Mouse (Mus musculus) CH12.LX (cell line): ENCODE data around the gene Slc29a3. TPM values are rescaled to one million over a fixed set of nuclear protein-coding genes. Genes with fewer than 3 reads are reported as not detected.

Source experiments
- DNase-seq: peaks from one replicate; pipeline ENCODE4 v3.0.0-alpha.2; 2013; ENCODE audit errors: extremely low read depth
- H3K27ac ChIP-seq: 2 replicates; pipeline ENCODE4 v1.5.1; 2012; ENCODE audit warnings: low read depth, mild to moderate bottlenecking, control low read depth, moderate library complexity; ENCODE audit not compliant: insufficient read depth
- H3K27me3 ChIP-seq: replicated peaks from 2 replicates; pipeline ENCODE3; 2012; ENCODE audit warnings: inconsistent platforms
- H3K36me3 ChIP-seq, 2 experiments: replicated peaks in 1 of 2; 2 replicates each; pipeline versions ENCODE3 to v1.6.1; 2012; ENCODE audit warnings: inconsistent platforms in 1 of 2, low read length in 1 of 2, mild to moderate bottlenecking in 1 of 2, mixed read lengths in 1 of 2, moderate library complexity in 1 of 2; ENCODE audit not compliant: control insufficient read depth in 1 of 2, insufficient read depth in 1 of 2
- H3K4me1 ChIP-seq, 2 experiments: 2 replicates each; pipeline ENCODE4 v1.6.1; 2012; ENCODE audit warnings: inconsistent platforms in 1 of 2, moderate library complexity in 1 of 2; ENCODE audit not compliant: insufficient read depth in 2 of 2, control insufficient read depth in 1 of 2
- H3K4me2 ChIP-seq: 2 replicates; pipeline ENCODE4 v1.6.1; 2012; ENCODE audit warnings: low read depth, mild to moderate bottlenecking, control low read depth; ENCODE audit not compliant: poor library complexity, insufficient read depth, severe bottlenecking
- H3K4me3 ChIP-seq, 3 experiments: fragments of 150-350 bp in 1 of 3; sonication (generic) in 1 of 3; replicated peaks in 1 of 3; 2 replicates each; pipeline versions ENCODE3 to v1.5.1; 2011 to 2012; ENCODE audit warnings: low read depth in 2 of 3, low read length in 2 of 3, mild to moderate bottlenecking in 2 of 3, moderate library complexity in 2 of 3, control low read depth in 1 of 3, improper control_type of control experiment in 1 of 3, inconsistent platforms in 1 of 3, mixed read lengths in 1 of 3; ENCODE audit not compliant: poor library complexity in 1 of 3
- H3K79me2 ChIP-seq: replicated peaks from 2 replicates; pipeline ENCODE4 v1.6.1; 2012; ENCODE audit warnings: mild to moderate bottlenecking, moderate library complexity; ENCODE audit not compliant: control insufficient read depth, poor library complexity, insufficient read depth, severe bottlenecking; ENCODE audit errors: extremely low read depth
- H3K9ac ChIP-seq: 2 replicates; pipeline ENCODE4 v1.6.1; 2012; ENCODE audit warnings: low read depth, mild to moderate bottlenecking, control low read depth, moderate library complexity; ENCODE audit not compliant: insufficient read depth
- H3K9me3 ChIP-seq: replicated peaks from 2 replicates; pipeline ENCODE3; 2012; ENCODE audit warnings: low read length, inconsistent platforms, mixed read lengths
- BHLHE40 ChIP-seq: IDR thresholded peaks from 2 replicates; pipeline ENCODE4 v1.6.1; 2011; ENCODE audit warnings: mild to moderate bottlenecking, low read depth, low read length, improper control_type of control experiment
- CHD1 ChIP-seq: IDR thresholded peaks from 2 replicates; pipeline ENCODE4 v1.6.1; 2012; ENCODE audit warnings: low read depth, low read length, improper control_type of control experiment, inconsistent platforms
- CHD2 ChIP-seq: IDR thresholded peaks from 2 replicates; pipeline ENCODE4 v1.6.1; 2011; ENCODE audit warnings: low read length, improper control_type of control experiment
- CTCF ChIP-seq, 2 experiments: IDR thresholded peaks in 1 of 2; conservative IDR thresholded peaks in 1 of 2; 2 replicates each; pipeline ENCODE4 v1.5.1; 2011 to 2012; ENCODE audit warnings: low read depth in 2 of 2, low read length in 2 of 2, improper control_type of control experiment in 1 of 2, inconsistent platforms in 1 of 2, mild to moderate bottlenecking in 1 of 2, moderate library complexity in 1 of 2
- E2F4 ChIP-seq: IDR thresholded peaks from 2 replicates; pipeline ENCODE4 v1.6.1; 2011; ENCODE audit warnings: low read depth, low read length, improper control_type of control experiment; ENCODE audit not compliant: insufficient replicate concordance
- ELF1 ChIP-seq: IDR thresholded peaks from 2 replicates; pipeline ENCODE4 v1.6.1; 2014; ENCODE audit warnings: low read depth, mild to moderate bottlenecking, inconsistent platforms, low read length, improper control_type of control experiment
- EP300 ChIP-seq: IDR thresholded peaks from 2 replicates; pipeline ENCODE4 v1.6.1; 2011; ENCODE audit warnings: low read length, improper control_type of control experiment
- ETS1 ChIP-seq: conservative IDR thresholded peaks from 2 replicates; pipeline ENCODE4 v1.6.1; 2012; ENCODE audit warnings: low read depth, mild to moderate bottlenecking, inconsistent platforms, low read length, improper control_type of control experiment, moderate library complexity
- GABPA ChIP-seq: IDR thresholded peaks from 2 replicates; pipeline ENCODE4 v1.6.1; 2012; ENCODE audit warnings: low read depth, low read length, improper control_type of control experiment, inconsistent platforms; ENCODE audit not compliant: insufficient replicate concordance
- HCFC1 ChIP-seq: IDR thresholded peaks from 2 replicates; pipeline ENCODE4 v1.6.1; 2012; ENCODE audit warnings: low read depth, mild to moderate bottlenecking, inconsistent platforms, low read length, improper control_type of control experiment
- IRF4 ChIP-seq: IDR thresholded peaks from 2 replicates; pipeline ENCODE4 v1.6.1; 2014; ENCODE audit warnings: low read depth, mild to moderate bottlenecking, inconsistent platforms, low read length, improper control_type of control experiment
- JUN ChIP-seq: IDR thresholded peaks from 2 replicates; pipeline ENCODE4 v1.6.1; 2011; ENCODE audit warnings: low read depth, mild to moderate bottlenecking, low read length, improper control_type of control experiment, moderate library complexity; ENCODE audit not compliant: insufficient read depth
- KAT2A ChIP-seq: IDR thresholded peaks from 2 replicates; pipeline ENCODE4 v1.6.1; 2012; ENCODE audit warnings: low read length, improper control_type of control experiment, inconsistent platforms; ENCODE audit not compliant: insufficient replicate concordance
- MAFK ChIP-seq: IDR thresholded peaks from 2 replicates; pipeline ENCODE4 v1.6.1; 2011; ENCODE audit warnings: low read length, improper control_type of control experiment; ENCODE audit not compliant: insufficient replicate concordance
- MAX ChIP-seq: IDR thresholded peaks from 2 replicates; pipeline ENCODE4 v1.6.1; 2011; ENCODE audit warnings: low read length, improper control_type of control experiment
- MAZ ChIP-seq: IDR thresholded peaks from 2 replicates; pipeline ENCODE4 v1.6.1; 2012; ENCODE audit warnings: low read depth, mild to moderate bottlenecking, inconsistent platforms, low read length, improper control_type of control experiment, moderate library complexity
- MEF2A ChIP-seq: IDR thresholded peaks from 2 replicates; pipeline ENCODE4 v1.6.1; 2014; ENCODE audit warnings: low read depth, mild to moderate bottlenecking, inconsistent platforms, low read length, improper control_type of control experiment, borderline replicate concordance
- MXI1 ChIP-seq: IDR thresholded peaks from 2 replicates; pipeline ENCODE4 v1.6.1; 2011; ENCODE audit warnings: mild to moderate bottlenecking, low read depth, low read length, improper control_type of control experiment
- MYC ChIP-seq: IDR thresholded peaks from 2 replicates; pipeline ENCODE4 v1.6.1; 2011; ENCODE audit warnings: low read depth, mild to moderate bottlenecking, improper control_type of control experiment, low read length
- NELFE ChIP-seq: IDR thresholded peaks from 2 replicates; pipeline ENCODE4 v1.6.1; 2011; ENCODE audit warnings: low read depth, low read length, improper control_type of control experiment
- NRF1 ChIP-seq: IDR thresholded peaks from 2 replicates; pipeline ENCODE4 v1.6.1; 2014; ENCODE audit warnings: low read depth, mild to moderate bottlenecking, inconsistent platforms, low read length, improper control_type of control experiment, moderate library complexity
- POLR2A ChIP-seq: IDR thresholded peaks from 2 replicates; pipeline ENCODE4 v1.6.1; 2011; ENCODE audit warnings: low read depth, mild to moderate bottlenecking, improper control_type of control experiment, low read length
- POLR2AphosphoS2 ChIP-seq: IDR thresholded peaks from 2 replicates; pipeline ENCODE4 v1.6.1; 2011; ENCODE audit warnings: low read depth, low read length, improper control_type of control experiment
- RAD21 ChIP-seq: IDR thresholded peaks from 2 replicates; pipeline ENCODE4 v1.6.1; 2011; ENCODE audit warnings: low read depth, mild to moderate bottlenecking, low read length, improper control_type of control experiment, moderate library complexity
- RCOR1 ChIP-seq: conservative IDR thresholded peaks from 2 replicates; pipeline ENCODE4 v1.6.1; 2012; ENCODE audit warnings: low read depth, mild to moderate bottlenecking, inconsistent platforms, low read length, improper control_type of control experiment
- SIN3A ChIP-seq: IDR thresholded peaks from 2 replicates; pipeline ENCODE4 v1.6.1; 2012; ENCODE audit warnings: low read length, improper control_type of control experiment, inconsistent platforms
- SMC3 ChIP-seq: IDR thresholded peaks from 2 replicates; pipeline ENCODE4 v1.6.1; 2011; ENCODE audit warnings: low read depth, low read length, improper control_type of control experiment
- TBP ChIP-seq: conservative IDR thresholded peaks from 2 replicates; pipeline ENCODE4 v1.6.1; 2011; ENCODE audit warnings: low read depth, low read length, improper control_type of control experiment
- TCF12 ChIP-seq: IDR thresholded peaks from 2 replicates; pipeline ENCODE4 v1.6.1; 2014; ENCODE audit warnings: low read depth, mild to moderate bottlenecking, inconsistent platforms, low read length, improper control_type of control experiment
- UBTF ChIP-seq: IDR thresholded peaks from 2 replicates; pipeline ENCODE4 v1.6.1; 2012; ENCODE audit warnings: low read depth, mild to moderate bottlenecking, inconsistent platforms, low read length, improper control_type of control experiment, moderate library complexity
- USF1 ChIP-seq: IDR thresholded peaks from 2 replicates; pipeline ENCODE4 v1.6.1; 2014; ENCODE audit warnings: low read depth, mild to moderate bottlenecking, inconsistent platforms, low read length, improper control_type of control experiment
- USF2 ChIP-seq: conservative IDR thresholded peaks from 2 replicates; pipeline ENCODE4 v1.6.1; 2011; ENCODE audit warnings: low read depth, low read length, improper control_type of control experiment
- ZC3H11A ChIP-seq: IDR thresholded peaks from 2 replicates; pipeline ENCODE4 v1.6.1; 2012; ENCODE audit warnings: low read depth, mild to moderate bottlenecking, inconsistent platforms, low read length, improper control_type of control experiment
- ZKSCAN1 ChIP-seq: IDR thresholded peaks from 2 replicates; pipeline ENCODE4 v1.6.1; 2012; ENCODE audit warnings: low read depth, inconsistent platforms, low read length, improper control_type of control experiment, borderline replicate concordance
- ZMIZ1 ChIP-seq: IDR thresholded peaks from 2 replicates; pipeline ENCODE4 v1.6.1; 2012; ENCODE audit warnings: low read depth, mild to moderate bottlenecking, inconsistent platforms, low read length, improper control_type of control experiment
- ZNF384 ChIP-seq: IDR thresholded peaks from 2 replicates; pipeline ENCODE4 v1.6.1; 2012; ENCODE audit warnings: low read depth, low read length, improper control_type of control experiment, inconsistent platforms
- dilution Hi-C: fragments of 300-500 bp; cut with MboI; formaldehyde crosslinking; loops from 2 replicates; pipeline ENCODE4 v1.14.3; 2020; ENCODE audit warnings: low sequenced_read_pairs; ENCODE audit not compliant: extremely low pct_unique_long_range_greater_than_20kb, extremely low pct_ligation_motif_present
- in situ Hi-C: fragments of 300-500 bp; cut with MboI; formaldehyde crosslinking; loops from 3 replicates; pipeline ENCODE4 v1.14.3; 2019; ENCODE audit warnings: low sequenced_read_pairs, low pct_ligation_motif_present, low pct_unique_long_range_greater_than_20kb, mixed read lengths
- polyA plus RNA-seq: library from polyadenylated mRNA; unstranded; fragments of >175 nt; gene quantifications from 2 replicates; pipeline ENCODE4 v1.2.1, GENCODE M21; 2012; ENCODE audit warnings: low read depth; ENCODE audit not compliant: insufficient read length
- total RNA-seq, 2 experiments: library from RNA; depleted of rRNA; stranded (reverse); fragments of 300-350 nt in 1 of 2; fragments of >200 nt in 1 of 2; gene quantifications; 2 replicates each; pipeline ENCODE4 v1.2.3; 2012 to 2014

Slc29a3 gene
- total RNA-seq (2012; rRNA removed) (5.9 and 6.7 TPM in 2 replicates), total RNA-seq (2014; rRNA removed) (3.3 and 4.1 TPM in 2 replicates), polyA plus RNA-seq (13.3 and 19.1 TPM in 2 replicates)

DNA sequence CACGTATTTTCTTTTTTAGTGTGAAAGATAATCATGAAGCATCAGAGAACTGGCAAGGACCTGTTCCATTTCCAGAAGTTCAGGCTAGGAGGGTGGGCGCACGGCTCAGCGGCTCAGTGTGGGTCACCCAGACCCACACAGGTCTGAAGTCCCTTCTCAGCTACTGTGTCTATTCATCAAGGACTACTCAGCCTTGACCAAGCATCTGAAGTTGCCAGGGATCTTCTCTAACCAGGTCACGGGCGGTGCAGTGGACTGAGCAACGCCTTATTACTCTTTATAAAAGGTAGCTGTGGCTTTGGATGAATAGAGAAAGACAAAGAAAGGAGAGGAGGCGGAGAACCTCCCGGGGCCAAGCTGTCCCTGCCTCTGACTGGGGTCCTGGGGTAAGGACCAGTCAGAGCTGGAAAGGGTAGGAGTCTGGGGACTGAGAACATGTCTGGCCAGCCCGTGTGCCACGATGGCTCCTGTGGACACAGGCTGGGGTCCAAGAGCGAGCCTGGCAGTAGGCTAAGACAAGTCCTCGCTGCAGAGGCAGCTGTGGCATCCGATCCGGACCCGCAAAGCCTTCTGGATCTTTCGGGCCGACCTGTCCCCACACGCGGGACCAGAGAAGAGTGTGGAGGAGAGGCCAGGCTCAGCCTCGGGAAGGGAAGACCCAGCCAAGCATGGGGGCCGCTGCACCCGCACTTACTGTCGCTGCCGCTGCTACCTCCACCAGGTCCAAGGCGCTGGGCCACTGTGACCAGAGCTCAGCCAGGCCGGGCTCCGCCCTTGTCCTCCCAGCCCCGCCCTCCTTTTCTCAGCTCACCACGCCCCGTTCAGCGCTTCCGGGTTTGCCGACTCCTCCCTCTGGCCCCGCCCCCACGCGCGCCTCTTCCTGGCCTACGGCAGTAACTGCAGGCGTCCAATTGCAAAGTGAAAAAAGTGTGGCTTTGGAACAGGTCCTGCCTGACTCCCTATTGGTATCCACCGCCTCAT lies at the start of gene Slc29a3:
Gene Slc29a3 (minus strand): TSS at position 755 of the 981 bp plus-strand sequence.
- peaks cover 9% of the 10 kb centered on the region for H3K9me3 ChIP-seq
- peak within 1 kb of the TSS; percentile 87 for H3K9ac ChIP-seq
- dilution Hi-C loops: loop anchor here (25.0 kb wide), 1 partner anchor 310 kb away; no protein-coding TSS in a partner anchor
- H3K4me1 ChIP-seq: peaks cover 24 to 53% of the 10 kb centered on the region in 2 experiments
- H3K4me2 ChIP-seq: peak within 1 kb of the TSS; percentile 48
- H3K27ac ChIP-seq: peak within 1 kb of the TSS; percentile 56
- no peaks in the 10 kb centered on the region for H3K27me3 ChIP-seq
- H3K36me3 ChIP-seq: peaks cover 19 to 33% of the 10 kb centered on the region in 2 experiments
- peak within 1 kb of the TSS; percentile 75 to 85 (median 75) for H3K4me3 ChIP-seq
- DNase-seq: peak; percentile 91
- no peaks in the 10 kb centered on the region for H3K79me2 ChIP-seq
- in situ Hi-C loops: loop anchor here (5.0 to 10.0 kb wide), 3 partner anchors 55 to 448 kb away; partner anchors contain the start of gene Cdh23
- peak; percentile 54; the same call in 1 of the 2 replicates for TF ChIP-seq MEF2A
- TF ChIP-seq CHD2: no peak
- no peak for TF ChIP-seq ZKSCAN1
- TF ChIP-seq ELF1: peak; percentile 100
- peak; percentile 21 for TF ChIP-seq RAD21
- TF ChIP-seq POLR2AphosphoS2: peak; percentile 80
- peak; percentile 89 for TF ChIP-seq NELFE
- peak; percentile 45; the same call in 1 of the 2 replicates for TF ChIP-seq IRF4
- no peak for TF ChIP-seq ETS1
- TF ChIP-seq MAX: peak; percentile 45; the same call in 1 of the 2 replicates
- TF ChIP-seq NRF1: no peak
- no peak for TF ChIP-seq USF2
- TF ChIP-seq EP300: no peak
- TF ChIP-seq MYC: no peak
- no peak for TF ChIP-seq USF1
- TF ChIP-seq ZNF384: peak; percentile 67
- peak; percentile 87 for TF ChIP-seq MAZ
- TF ChIP-seq SMC3: peak; percentile 67
- TF ChIP-seq RCOR1: no peak
- peak; percentile 80 for TF ChIP-seq TCF12
- TF ChIP-seq ZC3H11A: no peak
- TF ChIP-seq CHD1: no peak
- peak in 1 of 2 experiments; percentile 64; a peak in 2 of 4 replicates for TF ChIP-seq CTCF (conservative IDR thresholded peaks at IDR 0.05 in 1 of 2, IDR thresholded peaks at IDR 0.05 in 1 of 2; ENCODE audit: low read depth in 2 of 2, low read length in 2 of 2)
- TF ChIP-seq HCFC1: peak; percentile 53
- TF ChIP-seq JUN: no peak
- TF ChIP-seq MAFK: no peak
- peak; percentile 30; the same call in 1 of the 2 replicates for TF ChIP-seq MXI1
- TF ChIP-seq POLR2A: peak; percentile 95
- 0 out of 2 replicates have a peak, but pooled peaks have one; percentile 10 for TF ChIP-seq KAT2A
- no peak for TF ChIP-seq BHLHE40
- peak; percentile 76 for TF ChIP-seq SIN3A
- peak; percentile 46; the same call in 1 of the 2 replicates for TF ChIP-seq UBTF
- no peak for TF ChIP-seq GABPA
- peak; percentile 69; the same call in 1 of the 2 replicates for TF ChIP-seq TBP
- no peak for TF ChIP-seq E2F4
- TF ChIP-seq ZMIZ1: peak; percentile 87
